Mouse (Mus musculus) stomach, postnatal 0 days (tissue): ENCODE results near the gene Osbp2.

Experiments
- CTCF ChIP-seq: IDR thresholded peaks from 2 replicates; pipeline ENCODE4 v1.5.1; 2016; ENCODE audit warnings: antibody characterized with exemption, low read depth, mild to moderate bottlenecking, moderate library complexity
- EP300 ChIP-seq: optimal IDR thresholded peaks from 2 replicates; pipeline ENCODE3; 2016; ENCODE audit warnings: antibody characterized with exemption

DNA sequence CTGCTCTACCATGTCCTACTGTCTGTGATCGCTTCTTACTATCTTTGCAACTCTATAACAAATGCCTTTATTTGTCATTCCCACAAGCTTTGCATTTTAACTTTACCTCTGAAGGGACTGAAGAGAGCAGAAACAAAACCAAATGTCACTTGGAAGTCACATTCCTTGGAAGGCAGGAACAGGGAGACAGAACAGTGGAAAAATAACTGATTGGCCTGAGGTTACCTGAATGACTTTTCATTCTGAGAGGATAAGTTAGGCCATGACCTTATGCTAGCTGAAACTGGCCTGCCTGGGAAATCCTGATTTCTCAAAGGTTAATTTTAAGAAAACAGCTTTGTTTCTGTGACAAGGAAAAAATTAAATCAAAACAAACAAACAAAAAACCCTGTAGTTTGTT, 32.2 kb upstream of the Osbp2 start:
- TF ChIP-seq CTCF (no peak), EP300 (no peak)
